Mouse (Mus musculus): Measurements from ENCODE around the gene Slco2a1.

DNA sequence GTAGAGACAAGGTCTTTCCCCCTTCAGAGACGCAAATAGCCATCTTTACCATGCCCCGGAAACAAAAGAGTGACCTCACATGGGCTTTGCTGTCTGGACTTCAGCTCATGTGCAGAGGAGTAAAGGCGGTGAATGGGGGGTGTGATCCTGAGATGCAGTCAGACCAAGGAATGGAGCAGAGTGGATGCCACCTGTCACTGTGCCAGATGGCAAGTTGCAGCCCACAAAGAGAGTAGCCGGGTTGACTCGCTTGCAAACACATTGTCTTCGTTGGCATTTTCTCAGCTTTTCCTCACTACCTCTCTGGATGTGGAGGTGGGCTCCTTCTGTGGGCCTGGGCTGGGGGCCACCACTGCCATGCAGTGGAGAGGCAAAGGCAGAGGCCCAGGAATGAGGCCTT lies 98.2 kb downstream of the Slco2a1 start:
- TF ChIP-seq CTCF (IDR thresholded peaks at IDR 0.05; ENCODE audit: low read depth): no peak
- TF ChIP-seq EP300 (IDR thresholded peaks at IDR 0.05; ENCODE audit: low read depth): no peak

Measured in liver, postnatal 0 days (tissue).